16 mouse cellular contexts compared by ENCODE assay signal in genomic region chr6:110296549-110296948, GRCm38 (mm10).
"Had no signal": no experiment of that assay in that cellular context is flagged by ENCODE, and none has a peak within 500 bp of the region (broad histone marks: within the 10 kb centered on the region; RNA-seq: fewer than 3 reads in every experiment).

No protein-coding gene starts in this region.

- H3K36me3 ChIP-seq: limb, embryonic 10.5 days; limb, embryonic 13.5 days; liver, embryonic 12.5 days; liver, embryonic 15.5 days had no signal

- H3K27ac ChIP-seq: limb, embryonic 10.5 days; limb, embryonic 13.5 days; liver, embryonic 12.5 days; liver, embryonic 15.5 days; stomach, postnatal 0 days had no signal

- H3K27me3 ChIP-seq: limb, embryonic 13.5 days; liver, embryonic 12.5 days; liver, embryonic 15.5 days had no signal

- H3K9me3 ChIP-seq: limb, embryonic 10.5 days; limb, embryonic 13.5 days; liver, embryonic 12.5 days; liver, embryonic 15.5 days had no signal

- DNase-seq: kidney, adult 18-20 months; kidney, adult 9 months; kidney, postnatal 14 days; kidney, postnatal 4 days; liver; lung, adult 2 months; lung, postnatal 14 days; lung, postnatal 4 days; midbrain, embryonic 14.5 days; right cerebral cortex, postnatal 4 days; thymus, postnatal 25 days had no signal

- H3K4me1 ChIP-seq: limb, embryonic 10.5 days; limb, embryonic 13.5 days; liver, embryonic 12.5 days; liver, embryonic 15.5 days had no signal

- H3K4me3 ChIP-seq: limb, embryonic 10.5 days; limb, embryonic 13.5 days; liver, embryonic 12.5 days; liver, embryonic 15.5 days had no signal
